Mouse (Mus musculus) myocyte (in vitro differentiated cells): ENCODE measurements around the gene Slc7a6. TPM values are rescaled to one million over a fixed set of nuclear protein-coding genes. Genes with fewer than 3 reads are reported as not detected.
"Not testable (repeated sequence)": the region's sequence is repeated elsewhere in the genome, so short reads cannot be mapped to it uniquely, and the experiment has no call there.

ENCODE experiments used
- H3K27me3 ChIP-seq: one replicate; pipeline ENCODE4 v1.6.1; 2011; ENCODE audit not compliant: control insufficient read depth, insufficient read depth, insufficient read length
- H3K36me3 ChIP-seq: one replicate; pipeline ENCODE4 v1.6.1; 2011; ENCODE audit not compliant: control insufficient read depth, insufficient read depth
- H3K4me2 ChIP-seq: one replicate; pipeline ENCODE4 v1.6.1; 2011; ENCODE audit warnings: low read depth, control low read depth
- H3K4me3 ChIP-seq: one replicate; pipeline ENCODE4 v1.5.1; 2011; ENCODE audit warnings: mild to moderate bottlenecking, control low read depth, moderate library complexity
- H3K79me2 ChIP-seq: one replicate; pipeline ENCODE4 v1.6.1; 2011; ENCODE audit not compliant: control insufficient read depth, insufficient read depth
- H3ac ChIP-seq: one replicate; pipeline ENCODE4 v1.6.1; 2011; ENCODE audit not compliant: control insufficient read depth, insufficient read length
- CEBPB ChIP-seq: IDR thresholded peaks from 2 replicates; pipeline ENCODE4 v1.6.1; 2011; ENCODE audit warnings: mild to moderate bottlenecking, moderate library complexity; ENCODE audit not compliant: poor library complexity, insufficient read depth, severe bottlenecking
- E2F4 ChIP-seq: IDR thresholded peaks from one replicate; pipeline ENCODE4 v1.6.1; 2011; ENCODE audit warnings: mild to moderate bottlenecking, control low read depth, moderate library complexity; ENCODE audit not compliant: insufficient read depth
- MAX ChIP-seq: IDR thresholded peaks from one replicate; pipeline ENCODE4 v1.6.1; 2011; ENCODE audit warnings: low read depth, mild to moderate bottlenecking, control low read depth
- MYOD1 ChIP-seq, 3 experiments: IDR thresholded peaks; one replicate each; pipeline ENCODE4 v1.6.1; 2011; ENCODE audit warnings: control low read depth in 2 of 3, low read depth in 2 of 3, mild to moderate bottlenecking in 2 of 3, moderate library complexity in 1 of 3; ENCODE audit not compliant: insufficient read length in 2 of 3, control insufficient read depth in 1 of 3
- MYOG ChIP-seq, 3 experiments: IDR thresholded peaks; one replicate each; pipeline ENCODE4 v1.6.1; 2011; ENCODE audit warnings: control low read depth in 2 of 3, low read depth in 2 of 3, mild to moderate bottlenecking in 2 of 3; ENCODE audit not compliant: insufficient read length in 2 of 3, control insufficient read depth in 1 of 3, insufficient read depth in 1 of 3
- POLR2A ChIP-seq: IDR thresholded peaks from one replicate; pipeline ENCODE4 v1.6.1; 2011; ENCODE audit warnings: low read depth, mild to moderate bottlenecking, control low read depth, moderate library complexity; ENCODE audit not compliant: insufficient read length
- POLR2AphosphoS2 ChIP-seq: IDR thresholded peaks from one replicate; pipeline ENCODE4 v1.6.1; 2011; ENCODE audit warnings: low read depth, control low read depth; ENCODE audit not compliant: insufficient read length
- REST ChIP-seq: IDR thresholded peaks from one replicate; pipeline ENCODE4 v1.6.1; 2011; ENCODE audit warnings: mild to moderate bottlenecking, control low read depth, moderate library complexity; ENCODE audit not compliant: insufficient read depth, insufficient read length
- SRF ChIP-seq: IDR thresholded peaks from one replicate; pipeline ENCODE4 v1.6.1; 2011; ENCODE audit warnings: low read depth; ENCODE audit not compliant: control insufficient read depth, insufficient read length
- TCF12 ChIP-seq: IDR thresholded peaks from one replicate; pipeline ENCODE4 v1.6.1; 2011; ENCODE audit warnings: mild to moderate bottlenecking, control low read depth; ENCODE audit not compliant: poor library complexity, insufficient read depth, severe bottlenecking
- TCF3 ChIP-seq: IDR thresholded peaks from one replicate; pipeline ENCODE4 v1.6.1; 2011; ENCODE audit warnings: low read depth, control low read depth; ENCODE audit not compliant: insufficient read length
- USF1 ChIP-seq: IDR thresholded peaks from one replicate; pipeline ENCODE4 v1.6.1; 2011; ENCODE audit warnings: low read depth, mild to moderate bottlenecking, control low read depth, moderate library complexity
- polyA plus RNA-seq: library from polyadenylated mRNA; unstranded; fragments of >200 nt; fragmentation: generic; extraction: Trizol; gene quantifications from one replicate; pipeline ENCODE4 v1.2.1, GENCODE M21; 2012; ENCODE audit warnings: missing spikeins

The Slc7a6 gene
- polyA plus RNA-seq, 1 experiment, result 12.8 TPM

GRCm38 (mm10) chr8:106189162-106189561 lies 20.5 kb downstream of the Slc7a6 start:
- H3K79me2 ChIP-seq, result no peaks in the 10 kb centered on the region
- no peak overlapping the region for H3K4me3 ChIP-seq
- no peak for TF ChIP-seq POLR2A
- no peak for TF ChIP-seq CEBPB
- no peak for TF ChIP-seq MAX
- TF ChIP-seq REST, result no peak
- H3K4me2 ChIP-seq, result no peak overlapping the region
- no peak overlapping the region for H3ac ChIP-seq
- H3K36me3 ChIP-seq, result peaks cover 21% of the 10 kb centered on the region
- no peaks in the 10 kb centered on the region for H3K27me3 ChIP-seq

DNA sequence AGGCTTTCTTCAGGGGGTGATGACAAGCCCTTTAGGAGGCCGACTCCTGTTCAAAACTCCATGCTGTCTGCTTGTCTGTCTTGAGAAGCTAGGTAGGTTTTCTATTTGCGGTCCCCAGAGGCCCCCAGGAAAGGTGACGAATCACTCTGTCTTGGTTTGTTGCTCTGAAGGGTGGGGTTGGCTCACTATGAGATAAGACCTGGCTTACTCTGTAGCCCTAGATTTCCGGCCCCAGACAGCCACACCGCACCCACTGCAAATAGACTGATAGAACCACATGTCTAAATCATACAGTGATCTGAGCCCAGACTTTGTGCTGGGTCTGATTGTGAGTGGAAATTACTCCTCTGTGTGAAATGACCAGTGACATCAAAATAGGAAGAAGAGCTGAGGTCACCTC lies 23.0 kb downstream of the Slc7a6 start:
- Histone ChIP-seq H3K4me3 (no peak overlapping the region), H3K79me2 (no peaks in the 10 kb centered on the region), H3K27me3 (no peaks in the 10 kb centered on the region), H3K36me3 (peaks cover 18% of the 10 kb centered on the region), H3ac (no peak overlapping the region), H3K4me2 (no peak overlapping the region)
- no peak for TF ChIP-seq SRF
- TF ChIP-seq USF1, result no peak
- TF ChIP-seq TCF12, result no peak
- no peak for TF ChIP-seq MAX
- no peak for TF ChIP-seq MYOD1 (IDR thresholded peaks at IDR 0.05; ENCODE audit: control insufficient read depth in 1 of 3, insufficient read length in 2 of 3, low read depth in 2 of 3)
- no peak for TF ChIP-seq MYOG (IDR thresholded peaks at IDR 0.05; ENCODE audit: control insufficient read depth in 1 of 3, insufficient read depth in 1 of 3, insufficient read length in 2 of 3, low read depth in 2 of 3)
- no peak for TF ChIP-seq E2F4
- TF ChIP-seq POLR2A, result no peak
- no peak for TF ChIP-seq REST
- no peak for TF ChIP-seq POLR2AphosphoS2
- TF ChIP-seq CEBPB, result no peak
- no peak for TF ChIP-seq TCF3

GRCm38 (mm10) chr8:106193162-106193561 lies 24.5 kb downstream of the Slc7a6 start:
- TF ChIP-seq MAX (no peak), SRF (no peak), MYOD1 (IDR thresholded peaks at IDR 0.05; ENCODE audit: control insufficient read depth in 1 of 3, insufficient read length in 2 of 3, low read depth in 2 of 3) (no peak)
- Histone ChIP-seq H3K4me3 (no peak overlapping the region), H3K36me3 (peaks cover 15% of the 10 kb centered on the region), H3K79me2 (no peaks in the 10 kb centered on the region), H3K4me2 (no peak overlapping the region), H3K27me3 (no peaks in the 10 kb centered on the region), H3ac (no peak overlapping the region)

DNA sequence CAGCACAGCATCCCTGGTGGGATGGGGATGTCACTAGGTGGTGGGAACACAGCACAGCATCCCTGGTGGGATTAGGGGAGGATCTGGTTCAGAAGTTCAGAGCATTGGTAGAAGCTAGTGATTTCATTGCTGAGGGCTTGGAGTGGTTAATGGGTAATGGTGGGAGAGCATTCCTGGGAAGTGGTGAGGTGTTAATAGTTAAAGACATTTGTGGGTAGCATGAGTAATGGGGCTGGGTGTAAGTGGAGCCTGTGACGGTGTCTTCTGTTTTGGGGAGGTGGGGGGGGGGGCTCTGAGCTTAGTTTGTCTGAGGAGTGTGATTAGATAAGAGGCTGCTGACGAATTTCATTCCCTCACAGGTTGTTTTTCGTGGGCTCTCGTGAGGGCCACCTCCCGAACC lies 25.4 kb downstream of the Slc7a6 start:
- Histone ChIP-seq H3K4me2 (no peak overlapping the region), H3K79me2 (no peaks in the 10 kb centered on the region), H3K27me3 (no peaks in the 10 kb centered on the region), H3K36me3 (peaks cover 16% of the 10 kb centered on the region), H3ac (no peak overlapping the region), H3K4me3 (no peak overlapping the region)
- no peak for TF ChIP-seq POLR2AphosphoS2
- no peak for TF ChIP-seq USF1
- TF ChIP-seq MAX, result no peak
- TF ChIP-seq TCF12, result no peak
- no peak for TF ChIP-seq E2F4
- no peak for TF ChIP-seq MYOG (IDR thresholded peaks at IDR 0.05; ENCODE audit: control insufficient read depth in 1 of 3, insufficient read depth in 1 of 3, insufficient read length in 2 of 3, low read depth in 2 of 3)
- no peak for TF ChIP-seq TCF3
- TF ChIP-seq MYOD1 (IDR thresholded peaks at IDR 0.05; ENCODE audit: control insufficient read depth in 1 of 3, insufficient read length in 2 of 3, low read depth in 2 of 3), result no peak
- TF ChIP-seq POLR2A, result no peak
- TF ChIP-seq SRF, result no peak
- no peak for TF ChIP-seq REST
- no peak for TF ChIP-seq CEBPB

GRCm38 (mm10) chr8:106198741-106199140 lies 30.1 kb downstream of the Slc7a6 start:
- H3K4me3 ChIP-seq, result no peak overlapping the region

DNA sequence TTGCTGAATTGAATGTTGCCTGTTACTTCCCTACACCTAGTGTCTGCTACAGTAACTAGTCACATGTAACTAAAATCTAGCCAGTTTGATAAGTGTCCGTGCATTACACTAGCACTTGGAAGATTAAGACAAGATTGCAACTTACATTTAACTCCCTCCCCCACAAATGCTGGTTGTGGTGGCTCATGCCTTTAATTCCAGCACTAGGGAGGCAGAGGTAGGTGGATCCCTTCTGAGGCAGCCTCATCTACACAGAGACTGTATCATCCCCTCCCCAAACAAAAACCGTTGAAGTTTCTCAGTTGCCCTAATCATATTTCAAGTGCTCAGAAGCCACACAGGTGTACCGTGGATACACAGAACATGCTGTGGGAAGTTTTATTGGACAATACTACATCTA lies 30.9 kb downstream of the Slc7a6 start:
- peaks cover 61% of the 10 kb centered on the region for H3K36me3 ChIP-seq
- not testable (repeated sequence) for H3K4me3 ChIP-seq, H3K79me2 ChIP-seq, H3ac ChIP-seq, H3K4me2 ChIP-seq, H3K27me3 ChIP-seq

More at GRCm38 (mm10) chr8:106198741-106199140, 30.1 kb downstream of the Slc7a6 start:
- peaks cover 55% of the 10 kb centered on the region for H3K36me3 ChIP-seq
- H3K27me3 ChIP-seq, result no peaks in the 10 kb centered on the region
- no peaks in the 10 kb centered on the region for H3K79me2 ChIP-seq
- H3K4me2 ChIP-seq, result no peak overlapping the region
- TF ChIP-seq USF1, result no peak
- no peak for TF ChIP-seq POLR2A
- no peak for TF ChIP-seq MYOD1 (IDR thresholded peaks at IDR 0.05; ENCODE audit: control insufficient read depth in 1 of 3, insufficient read length in 2 of 3, low read depth in 2 of 3)
- TF ChIP-seq REST, result no peak
- TF ChIP-seq E2F4, result no peak
- no peak for TF ChIP-seq MAX
- no peak for TF ChIP-seq POLR2AphosphoS2
- no peak for TF ChIP-seq TCF3
- no peak for TF ChIP-seq SRF
- H3ac ChIP-seq, result no peak overlapping the region
